Mouse (Mus musculus) leukemia stem cell, adult 10-12 weeks (primary cell): ENCODE results near the gene Vmn1r107. TPM values are rescaled to one million over a fixed set of nuclear protein-coding genes. Genes with fewer than 3 reads are reported as not detected.

ENCODE experiments used
- polyA plus RNA-seq: library from polyadenylated mRNA; stranded (reverse); fragments of >175 nt; gene quantifications from 2 replicates; pipeline ENCODE4 v1.2.3, GENCODE M21; 2012; ENCODE audit warnings: low replicate concordance

Vmn1r107 gene
- polyA plus RNA-seq = not detected in 2 replicates

DNA sequence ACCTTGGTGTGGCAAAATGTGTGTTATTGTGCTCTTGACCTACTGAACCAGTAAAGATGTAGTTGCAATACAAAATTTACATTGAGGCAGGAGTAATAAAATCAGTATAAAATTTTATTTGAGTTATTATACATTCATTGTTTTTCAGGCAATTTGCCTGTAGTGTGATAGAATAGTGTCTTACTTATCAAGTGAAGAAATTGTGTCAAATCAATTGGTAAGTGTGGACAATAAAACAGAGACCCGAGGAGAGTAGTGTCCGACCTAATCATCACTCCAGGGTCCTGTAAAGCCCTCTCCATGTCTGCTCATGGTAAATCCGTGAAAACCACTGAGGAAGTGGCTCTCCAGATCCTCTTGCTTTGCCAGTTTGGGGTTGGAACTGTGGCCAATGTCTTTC, at the start of gene Vmn1r107:
Gene Vmn1r107, plus strand, starts transcription at position 301 of the 400 bp plus-strand sequence.

DNA sequence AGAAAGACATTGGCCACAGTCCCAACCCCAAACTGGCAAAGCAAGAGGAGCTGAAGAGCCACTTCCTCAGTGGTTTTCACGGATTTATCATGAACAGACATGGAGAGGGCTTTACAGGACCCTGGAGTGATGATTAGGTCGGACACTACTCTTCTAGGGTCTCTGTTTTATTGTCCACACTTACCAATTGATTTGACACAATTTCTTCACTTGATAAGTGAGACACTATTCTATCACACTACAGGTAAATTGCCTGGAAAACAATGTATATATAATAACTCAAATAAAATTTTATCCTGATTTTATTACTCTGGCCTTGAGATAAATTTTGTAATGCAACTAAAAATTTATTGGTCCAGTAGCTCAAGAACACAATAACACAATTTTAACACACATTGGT, 34.4 kb downstream of the Vmn1r107 start, which contains the start of gene Vmn1r111:
Gene Vmn1r111, minus strand, starts transcription at position 101 of the 400 bp plus-strand sequence.

Other genes starting within 250 kb of the Vmn1r107 start
- gene Vmn1r101, start 226.3 kb upstream of the Vmn1r107 start, polyA plus RNA-seq = not detected in 2 replicates
- not detected in 2 replicates for gene Gm10670, start 194.0 kb upstream of the Vmn1r107 start, polyA plus RNA-seq
- not detected in 2 replicates for gene Vmn1r103, start 158.4 kb upstream of the Vmn1r107 start, polyA plus RNA-seq
- gene Vmn1r104, start 135.1 kb upstream of the Vmn1r107 start, polyA plus RNA-seq = not detected in 2 replicates
- not detected in 2 replicates for gene Gm5726, start 123.2 kb upstream of the Vmn1r107 start, polyA plus RNA-seq
- not detected in 2 replicates for gene Gm4141, start 92.7 kb upstream of the Vmn1r107 start, polyA plus RNA-seq
- not detected in 2 replicates for gene Gm4513, start 69.9 kb upstream of the Vmn1r107 start, polyA plus RNA-seq
- gene Vmn1r111, start 34.3 kb downstream of the Vmn1r107 start, polyA plus RNA-seq = not detected in 2 replicates
- not detected in 2 replicates for gene Gm10668, start 61.7 kb downstream of the Vmn1r107 start, polyA plus RNA-seq
- gene Vmn1r112, start 102.3 kb downstream of the Vmn1r107 start, polyA plus RNA-seq = not detected in 2 replicates
- not detected in 2 replicates for gene Vmn1r113, start 118.4 kb downstream of the Vmn1r107 start, polyA plus RNA-seq
- gene Vmn1r114, start 143.3 kb downstream of the Vmn1r107 start, polyA plus RNA-seq = not detected in 2 replicates
- not detected in 2 replicates for gene Vmn1r115, start 176.1 kb downstream of the Vmn1r107 start, polyA plus RNA-seq
- gene Vmn1r116, start 203.3 kb downstream of the Vmn1r107 start, polyA plus RNA-seq = not detected in 2 replicates
- gene Vmn1r117, start 215.2 kb downstream of the Vmn1r107 start, polyA plus RNA-seq = not detected in 2 replicates
- gene Vmn1r118, start 243.4 kb downstream of the Vmn1r107 start, polyA plus RNA-seq = not detected in 2 replicates